Mouse (Mus musculus): ENCODE results near the gene Cabp4. TPM values are rescaled to one million over a fixed set of nuclear protein-coding genes. Genes with fewer than 3 reads are reported as not detected.

Gene Cabp4
- total RNA-seq (2021): not detected

DNA sequence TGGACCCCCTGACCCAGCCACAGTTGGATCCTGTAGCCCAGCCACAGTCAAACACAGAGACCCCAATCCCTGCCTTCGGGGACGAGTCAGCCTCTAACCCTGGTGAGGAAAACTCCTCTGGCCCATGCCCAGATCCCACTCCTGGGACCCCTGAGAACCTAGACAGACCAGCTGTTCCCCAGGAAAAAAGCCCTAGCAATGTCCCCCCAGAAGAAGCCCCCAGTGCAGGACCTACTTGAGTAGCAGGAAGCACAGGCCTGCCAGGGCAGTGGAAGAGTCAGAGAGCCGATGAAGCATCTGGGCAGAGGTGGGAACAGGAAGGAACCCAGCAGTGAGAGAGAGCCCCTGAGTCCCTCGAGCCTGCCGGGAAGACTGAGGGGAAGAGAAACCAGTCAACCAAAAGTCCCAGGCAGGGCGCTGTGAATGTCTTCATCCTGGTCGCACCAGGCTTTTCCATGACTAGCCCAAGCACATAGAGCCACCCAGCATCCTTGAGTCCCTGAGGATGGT, at the start of gene Cabp4:
Gene Cabp4 (minus strand): TSS at position 275 of the 510 bp plus-strand sequence.
- intact Hi-C loops (cut with DNase I): no loop called here
- DNase-seq (ENCODE audit: low spot score in 2 of 2): no peak

DNA sequence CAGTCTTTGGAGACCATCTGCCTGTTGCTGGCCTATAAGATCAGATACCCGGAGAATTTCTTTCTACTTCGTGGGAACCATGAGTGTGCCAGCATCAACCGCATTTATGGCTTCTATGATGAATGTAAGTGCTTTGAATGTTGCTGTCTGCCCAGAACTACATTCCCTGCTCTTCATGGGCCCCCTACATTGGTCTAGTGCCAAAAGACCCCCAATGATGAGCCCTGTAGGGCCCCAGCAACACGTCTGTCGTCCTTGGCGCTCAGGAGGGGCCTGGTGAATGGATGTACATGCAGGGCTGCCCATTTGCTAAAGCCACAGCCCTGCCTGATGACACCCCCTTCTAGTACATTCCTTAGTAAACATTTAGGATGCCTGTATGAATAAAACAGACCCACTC, 49.3 kb upstream of the Cabp4 start:
- DNase-seq (ENCODE audit: low spot score in 2 of 2): no peak
- intact Hi-C loops (cut with DNase I): loop anchor here (5.0 kb wide), 1 partner anchor 66 kb away; the partner anchor contains the start of gene Aip

DNA sequence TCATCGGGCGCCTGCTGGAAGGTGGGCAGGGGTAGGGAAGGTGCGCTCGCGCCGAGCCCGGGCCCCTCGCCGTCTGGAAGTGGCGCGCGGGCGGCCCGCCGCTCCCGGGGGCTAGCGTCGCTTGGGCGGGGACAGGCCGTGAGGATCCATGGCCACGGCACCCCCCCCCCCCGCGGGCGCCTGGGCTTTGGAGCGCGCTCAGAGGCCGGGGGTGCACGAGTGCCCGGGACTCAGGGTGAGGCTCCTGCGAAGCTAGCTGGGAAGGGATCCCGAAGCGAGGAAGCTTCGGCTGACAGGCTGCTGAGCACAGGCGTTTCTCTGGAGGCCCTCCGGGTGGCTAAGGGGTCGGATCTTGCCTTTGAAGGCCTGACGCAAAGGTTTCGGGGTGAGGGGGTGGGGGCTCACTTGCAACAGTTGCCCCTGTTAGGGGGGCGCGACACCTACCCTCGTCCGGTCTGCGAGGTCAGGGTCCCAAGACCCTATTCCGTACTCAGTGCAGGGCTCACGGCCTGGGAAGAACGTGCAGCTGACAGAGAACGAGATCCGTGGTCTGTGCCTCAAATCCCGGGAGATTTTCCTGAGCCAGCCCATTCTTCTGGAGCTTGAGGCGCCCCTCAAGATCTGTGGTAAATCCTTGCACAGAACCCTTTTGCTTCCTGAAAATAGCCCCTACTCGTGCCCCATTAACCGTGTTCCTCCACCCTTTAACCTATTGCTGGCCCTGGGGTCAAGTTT, 48.6 kb upstream of the Cabp4 start:
- intact Hi-C loops (cut with DNase I): loop anchor here (5.0 kb wide), 1 partner anchor 65 kb away; the partner anchor contains the start of gene Aip
- DNase-seq (ENCODE audit: low spot score in 2 of 2): no peak

- DNase-seq (ENCODE audit: low spot score in 2 of 2): peak; percentile 90 to 91
- intact Hi-C loops (cut with DNase I): loop anchor here (5.0 kb wide), 1 partner anchor 64 kb away; the partner anchor contains the start of gene Aip
Observed at GRCm38 (mm10) chr19:4191528-4192250, 47.9 kb upstream of the Cabp4 start, which contains the start of gene Ppp1ca. Gene Ppp1ca, plus strand, starts transcription at chr19:4192065.

DNA sequence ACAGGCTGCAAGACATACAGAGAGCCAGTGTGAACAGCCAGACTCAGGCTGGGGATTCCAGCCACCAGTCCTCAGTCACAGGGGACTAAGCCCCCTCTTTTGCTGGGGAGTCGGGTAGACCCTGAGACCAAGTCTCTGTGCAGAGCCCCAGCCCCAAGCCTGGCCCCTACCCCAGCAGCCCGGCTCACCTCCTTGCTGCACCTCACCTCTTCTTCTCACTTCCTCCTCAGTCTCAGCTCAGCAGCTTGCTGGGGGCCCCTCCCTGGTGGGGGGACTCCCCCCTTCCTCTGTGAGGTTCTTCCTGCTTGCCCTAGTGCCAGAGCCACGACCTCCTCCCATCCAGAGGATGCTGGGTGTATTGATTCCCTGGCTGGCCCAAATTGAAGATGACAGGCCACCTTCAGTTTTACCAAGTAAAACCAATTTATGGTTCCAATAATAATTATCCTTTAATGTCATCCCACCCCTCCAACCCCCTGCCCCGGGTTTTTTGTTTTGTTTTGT, 47.0 kb upstream of the Cabp4 start, which contains the start of gene Tbc1d10c:
Gene Tbc1d10c (minus strand): TSS at position 454 of the 504 bp plus-strand sequence.
- intact Hi-C loops (cut with DNase I): loop anchor here (5.0 kb wide), 1 partner anchor 64 kb away; the partner anchor contains the start of gene Aip
- no peak for DNase-seq (ENCODE audit: low spot score in 2 of 2)

- no peak for DNase-seq (ENCODE audit: low spot score in 2 of 2)
- intact Hi-C loops (cut with DNase I): no loop called here
Observed at GRCm38 (mm10) chr19:4189051-4189620, 45.3 kb upstream of the Cabp4 start.

GRCm38 (mm10) chr19:4187303-4187702, 43.5 kb upstream of the Cabp4 start:
- DNase-seq (ENCODE audit: low spot score in 2 of 2): no peak
- intact Hi-C loops (cut with DNase I): loop anchor here (2.0 kb wide), 1 partner anchor 17 kb away; no protein-coding TSS in a partner anchor

DNA sequence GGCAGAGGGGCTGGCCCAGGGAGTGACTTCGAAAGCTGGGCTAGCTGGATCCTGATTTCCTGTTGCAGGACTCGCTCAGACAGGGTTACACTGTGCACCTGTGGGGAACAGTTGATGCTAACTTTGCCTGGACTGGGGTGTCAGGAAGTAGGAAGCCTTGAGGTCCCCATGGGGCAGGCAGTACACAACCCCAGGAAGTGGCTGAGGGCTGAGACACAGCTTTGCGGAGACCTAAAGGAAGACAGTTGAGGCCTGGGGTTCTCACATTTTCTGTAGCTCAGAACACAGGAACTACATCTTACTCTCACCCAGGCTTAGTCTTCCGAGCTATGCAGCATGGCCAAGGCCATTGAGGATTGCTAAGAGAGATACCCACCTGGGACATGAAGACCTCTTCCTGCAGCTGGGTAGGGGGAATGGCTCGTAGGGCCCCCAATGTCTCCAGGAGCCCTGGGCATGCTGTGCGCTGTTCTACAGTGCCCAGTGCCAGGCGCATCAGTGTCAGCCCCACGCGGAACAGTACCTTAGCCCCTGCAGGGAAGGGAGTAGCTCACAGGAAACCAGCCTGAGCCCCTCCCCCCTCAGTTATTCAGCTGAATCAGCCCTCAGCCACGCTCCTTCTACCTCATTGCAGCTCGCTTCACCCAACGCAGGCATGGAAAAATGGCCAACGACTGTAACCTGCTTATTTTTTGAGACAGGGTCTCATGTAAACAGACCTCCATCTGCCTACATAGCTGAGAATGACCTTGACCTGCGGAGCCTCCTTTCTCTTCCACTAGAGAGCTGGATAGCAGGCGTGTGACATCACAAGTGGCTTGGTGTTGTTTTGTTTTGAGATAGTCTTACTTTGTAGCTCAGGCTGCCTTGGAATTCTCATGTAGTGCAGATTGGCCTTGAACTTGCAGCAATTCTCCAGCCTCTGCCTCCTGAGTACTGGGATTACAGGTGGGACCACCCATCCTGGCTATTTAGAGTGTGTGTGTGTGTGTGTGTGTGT, 41.4 kb upstream of the Cabp4 start:
- no peak for DNase-seq (ENCODE audit: low spot score in 2 of 2)
- intact Hi-C loops (cut with DNase I): no loop called here

GRCm38 (mm10) chr19:4183689-4184088, 39.9 kb upstream of the Cabp4 start:
- intact Hi-C loops (cut with DNase I): no loop called here
- DNase-seq (ENCODE audit: low spot score in 2 of 2): no peak

DNA sequence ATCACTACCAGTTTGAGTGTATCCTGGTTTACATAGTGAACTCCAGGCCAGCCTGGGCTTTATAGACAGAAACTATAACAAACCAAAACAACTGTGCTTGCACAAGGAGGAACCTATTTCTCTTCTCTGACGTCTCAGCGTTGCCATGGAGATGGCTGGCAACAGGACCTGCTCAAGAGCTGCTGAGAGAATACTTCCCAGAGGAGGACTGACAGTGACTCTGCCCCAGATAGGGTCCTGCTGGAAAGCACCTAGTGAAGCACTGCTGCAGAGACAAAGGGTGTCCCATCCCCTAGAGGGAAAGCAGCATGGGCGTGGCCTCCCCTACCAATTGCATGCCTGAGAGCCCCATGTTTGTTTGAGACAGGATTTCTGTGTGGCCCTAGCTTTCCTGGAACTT, 38.1 kb upstream of the Cabp4 start:
- intact Hi-C loops (cut with DNase I): no loop called here
- DNase-seq (ENCODE audit: low spot score in 2 of 2): peak; percentile 69

GRCm38 (mm10) chr19:4180411-4180810, 36.6 kb upstream of the Cabp4 start:
- DNase-seq (ENCODE audit: low spot score in 2 of 2): no peak
- intact Hi-C loops (cut with DNase I): no loop called here

DNA sequence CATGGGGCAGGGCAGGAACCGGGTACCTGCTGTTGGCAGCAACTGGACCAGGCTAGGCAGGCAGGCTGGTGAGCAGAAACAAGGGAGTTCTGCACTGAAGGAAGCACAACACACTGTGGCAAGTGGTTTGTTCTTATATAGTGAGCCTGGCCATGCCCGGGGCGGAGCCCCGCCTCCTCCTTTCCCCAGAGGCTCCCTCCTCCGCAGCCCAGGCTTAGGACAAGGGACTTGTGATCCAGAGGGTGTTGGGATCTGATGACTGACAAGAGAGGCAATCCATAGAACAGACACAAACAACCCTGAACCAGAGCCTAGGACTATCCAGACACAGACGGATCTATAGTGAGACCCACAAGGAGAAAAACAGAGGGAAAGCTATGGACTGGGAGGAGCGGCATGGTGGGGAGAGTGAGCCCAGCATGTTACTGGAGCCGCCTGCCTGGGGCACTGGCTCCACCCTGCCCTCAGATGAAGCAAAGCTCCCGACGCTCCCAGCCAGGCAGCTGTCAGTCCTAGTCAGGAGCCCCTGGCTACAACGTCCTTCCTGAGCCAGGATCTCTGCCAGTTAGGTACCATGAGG, 31.6 kb upstream of the Cabp4 start, which contains the start of gene Carns1:
Gene Carns1 (minus strand): TSS at position 112 of the 580 bp plus-strand sequence.
- intact Hi-C loops (cut with DNase I): no loop called here
- no peak for DNase-seq (ENCODE audit: low spot score in 2 of 2)

GRCm38 (mm10) chr19:4172925-4173324, 29.1 kb upstream of the Cabp4 start:
- no peak for DNase-seq (ENCODE audit: low spot score in 2 of 2)
- intact Hi-C loops (cut with DNase I): no loop called here

DNA sequence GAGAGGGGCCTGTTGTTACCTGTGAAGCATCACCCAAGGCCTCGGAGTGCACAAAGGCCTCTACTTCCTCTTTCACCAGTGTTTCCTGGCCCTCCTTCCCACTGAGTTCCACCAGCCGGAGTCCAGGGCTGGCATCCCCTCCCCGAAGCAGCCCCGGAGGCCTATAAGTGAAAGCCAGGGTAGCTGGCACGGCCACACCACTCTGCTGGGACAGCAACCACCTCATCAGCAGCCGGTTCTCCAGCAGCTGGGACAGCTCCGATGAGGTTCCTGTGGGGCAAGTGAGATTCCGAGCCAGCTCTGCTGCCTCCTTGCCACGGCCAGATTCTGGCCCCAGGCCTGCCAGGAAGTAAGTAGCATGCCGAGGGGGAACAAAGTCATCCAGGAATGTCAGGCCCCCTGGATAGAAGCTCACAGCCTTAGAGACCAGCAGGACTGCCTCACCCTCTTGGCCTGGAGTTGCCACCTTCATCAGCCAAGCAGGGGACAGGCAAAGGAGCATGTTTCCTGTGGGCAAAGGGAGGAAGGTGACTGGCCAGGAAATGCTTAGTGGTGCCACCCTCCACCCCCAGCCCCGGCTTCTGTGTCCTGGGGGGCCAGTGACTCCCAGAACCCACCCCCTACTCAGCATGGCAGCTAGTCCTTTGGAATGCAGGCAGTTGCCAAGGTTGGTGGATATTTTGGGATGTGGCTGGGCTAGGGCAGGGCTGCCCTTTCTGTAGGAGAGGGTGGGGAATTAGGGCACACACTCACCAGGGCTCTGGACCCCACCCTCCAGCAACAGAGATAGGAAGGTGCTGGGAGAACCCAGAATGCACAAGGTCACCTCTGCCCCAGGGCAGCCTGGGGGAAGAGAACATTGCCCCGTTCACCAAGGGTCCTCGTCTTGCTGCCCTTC, 27.8 kb upstream of the Cabp4 start:
- no peak for DNase-seq (ENCODE audit: low spot score in 2 of 2)

DNA sequence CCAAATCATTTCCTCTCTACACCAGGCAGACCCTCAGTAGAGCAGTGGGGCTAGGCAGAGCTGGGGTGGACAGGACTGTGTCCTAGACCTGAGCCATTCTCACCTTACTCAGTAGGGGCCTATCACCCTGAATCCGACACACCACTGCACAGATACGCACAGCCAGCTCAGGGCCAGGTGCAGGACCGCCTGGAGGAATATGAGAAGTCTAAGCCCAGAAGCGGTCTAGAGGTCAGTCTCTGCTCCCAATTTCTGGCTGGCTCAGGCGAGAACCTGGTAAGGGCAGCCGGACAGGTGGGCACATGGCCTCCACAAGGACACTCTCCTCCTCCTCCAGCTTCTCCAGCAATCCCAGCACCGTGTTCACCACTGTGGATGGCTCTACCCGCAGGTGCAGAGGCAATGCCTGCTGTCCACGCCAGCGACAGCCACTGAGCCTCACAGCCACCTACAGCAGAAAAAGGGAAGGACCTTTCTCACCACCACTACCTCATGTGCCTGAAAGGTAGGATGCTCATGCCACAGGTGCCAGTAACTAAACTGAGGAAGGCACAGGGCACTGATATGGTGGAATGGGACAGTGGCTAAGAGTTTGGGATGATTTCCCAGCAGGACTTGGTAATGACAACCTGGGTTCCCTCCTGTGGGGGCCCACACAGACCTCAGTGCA, 27.0 kb upstream of the Cabp4 start:
- no peak for DNase-seq (ENCODE audit: low spot score in 2 of 2)
- intact Hi-C loops (cut with DNase I): loop anchor here (2.0 kb wide), 1 partner anchor 16 kb away; no protein-coding TSS in a partner anchor

More for the DNA sequence above, 27.8 kb upstream of the Cabp4 start:
- intact Hi-C loops (cut with DNase I): loop anchor here (2.0 kb wide), 1 partner anchor 15 kb away; no protein-coding TSS in a partner anchor

DNA sequence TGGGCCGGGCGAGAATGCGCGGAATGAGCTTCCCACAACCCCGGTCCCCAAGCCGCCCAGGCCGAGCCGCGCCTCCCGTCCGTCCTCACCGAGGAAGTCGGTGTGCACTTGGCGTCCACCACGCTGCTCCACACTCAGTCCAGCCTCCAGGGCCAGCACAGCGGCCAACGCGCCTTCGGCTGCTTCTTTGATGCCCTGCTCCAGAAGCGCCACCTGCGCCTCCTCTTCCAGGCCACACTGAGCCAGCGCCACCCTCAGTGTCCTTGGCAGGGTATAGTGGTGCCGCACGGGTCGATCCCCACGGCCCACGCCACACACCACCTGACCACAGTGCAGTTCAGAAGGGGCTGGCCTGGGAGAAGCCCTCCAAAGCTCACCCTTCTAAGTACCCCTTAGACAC, 26.0 kb upstream of the Cabp4 start:
- intact Hi-C loops (cut with DNase I): loop anchor here (1.0 to 5.0 kb wide), 3 partner anchors 17 to 61 kb away; partner anchors contain the start of genes Pold4 and Rad9a
- no peak for DNase-seq (ENCODE audit: low spot score in 2 of 2)

Measured in left cerebral cortex, postnatal 36 days (tissue).